Mouse (Mus musculus) MEL (cell line): ENCODE measurements around the gene Lcn12. TPM values are rescaled to one million over a fixed set of nuclear protein-coding genes. Genes with fewer than 3 reads are reported as not detected.
A peak's percentile ranks its signal among the peaks of the same experiment; 100 is the strongest.

ENCODE experiments used
- DNase-seq: peaks from one replicate; pipeline ENCODE4 v3.0.0; 2011; ENCODE audit warnings: low read depth, low spot score
- H3K27ac ChIP-seq: 2 replicates; pipeline ENCODE4 v1.5.1; 2012; ENCODE audit warnings: low read depth, mild to moderate bottlenecking, control low read depth, low read length, moderate library complexity; ENCODE audit not compliant: control insufficient read depth
- H3K27me3 ChIP-seq, 2 experiments: fragments of 150-350 bp in 1 of 2; sonication (generic) in 1 of 2; 2 replicates each; pipeline ENCODE4 v1.6.1; 2012; ENCODE audit warnings: low read length in 2 of 2, mild to moderate bottlenecking in 2 of 2, improper control_type of control experiment in 1 of 2, moderate library complexity in 1 of 2; ENCODE audit not compliant: insufficient read depth in 2 of 2, control insufficient read depth in 1 of 2
- H3K36me3 ChIP-seq, 2 experiments: 2 replicates each; pipeline ENCODE4 v1.6.1; 2012 to 2014; ENCODE audit warnings: low read length in 2 of 2, improper control_type of control experiment in 1 of 2, inconsistent platforms in 1 of 2, mild to moderate bottlenecking in 1 of 2; ENCODE audit not compliant: insufficient read depth in 2 of 2, control insufficient read depth in 1 of 2
- H3K4me1 ChIP-seq, 2 experiments: fragments of 150-350 bp in 1 of 2; sonication (generic) in 1 of 2; 2 replicates each; pipeline ENCODE4 v1.6.1; 2012; ENCODE audit warnings: low read length in 2 of 2, improper control_type of control experiment in 1 of 2, mild to moderate bottlenecking in 1 of 2; ENCODE audit not compliant: insufficient read depth in 2 of 2, control insufficient read depth in 1 of 2
- H3K4me3 ChIP-seq, 2 experiments: fragments of 150-350 bp in 1 of 2; sonication (generic) in 1 of 2; 2 replicates each; pipeline ENCODE4 v1.5.1; 2012; ENCODE audit warnings: low read depth in 2 of 2, low read length in 2 of 2, mild to moderate bottlenecking in 2 of 2, moderate library complexity in 2 of 2, control low read depth in 1 of 2, improper control_type of control experiment in 1 of 2; ENCODE audit not compliant: control insufficient read depth in 1 of 2, insufficient read depth in 1 of 2
- H3K79me2 ChIP-seq: 2 replicates; pipeline ENCODE4 v1.6.1; 2012; ENCODE audit warnings: mild to moderate bottlenecking, low read length, moderate library complexity; ENCODE audit not compliant: control insufficient read depth, poor library complexity, insufficient read depth
- H3K9ac ChIP-seq: 2 replicates; pipeline ENCODE4 v1.6.1; 2012; ENCODE audit warnings: low read depth, mild to moderate bottlenecking, control low read depth, low read length, moderate library complexity; ENCODE audit not compliant: control insufficient read depth, poor library complexity, severe bottlenecking
- H3K9me3 ChIP-seq: fragments of 150-350 bp; sonication (generic); replicated peaks from 2 replicates; pipeline ENCODE4 v1.6.1; 2012; ENCODE audit warnings: mild to moderate bottlenecking, low read length, improper control_type of control experiment, moderate library complexity; ENCODE audit not compliant: insufficient read depth
- CHD2 ChIP-seq: IDR thresholded peaks from 2 replicates; pipeline ENCODE4 v1.6.1; 2011; ENCODE audit warnings: low read length, improper control_type of control experiment
- E2F4 ChIP-seq: IDR thresholded peaks from 2 replicates; pipeline ENCODE4 v1.6.1; 2011; ENCODE audit warnings: low read depth, low read length, improper control_type of control experiment, borderline replicate concordance
- ELF1 ChIP-seq: IDR thresholded peaks from 2 replicates; pipeline ENCODE4 v1.6.1; 2014; ENCODE audit warnings: low read depth, mild to moderate bottlenecking, inconsistent platforms, low read length, improper control_type of control experiment, moderate library complexity
- EP300 ChIP-seq, 2 experiments: IDR thresholded peaks; 2 replicates each; pipeline ENCODE4 v1.6.1; 2011; ENCODE audit warnings: improper control_type of control experiment in 2 of 2, low read length in 2 of 2, low read depth in 1 of 2, mild to moderate bottlenecking in 1 of 2
- HCFC1 ChIP-seq: IDR thresholded peaks from 2 replicates; pipeline ENCODE4 v1.6.1; 2012; ENCODE audit warnings: low read depth, mild to moderate bottlenecking, inconsistent platforms, low read length, improper control_type of control experiment, moderate library complexity
- KAT2A ChIP-seq: conservative IDR thresholded peaks from 2 replicates; pipeline ENCODE4 v1.6.1; 2012; ENCODE audit warnings: low read depth, low read length, improper control_type of control experiment, inconsistent platforms
- MAFK ChIP-seq: IDR thresholded peaks from 2 replicates; pipeline ENCODE4 v1.6.1; 2011; ENCODE audit warnings: low read depth, mild to moderate bottlenecking, low read length, improper control_type of control experiment, borderline replicate concordance
- MAZ ChIP-seq: IDR thresholded peaks from 2 replicates; pipeline ENCODE4 v1.6.1; 2012; ENCODE audit warnings: low read depth, mild to moderate bottlenecking, inconsistent platforms, low read length, improper control_type of control experiment
- MEF2A ChIP-seq: IDR thresholded peaks from 2 replicates; pipeline ENCODE4 v1.6.1; 2014; ENCODE audit warnings: low read depth, mild to moderate bottlenecking, inconsistent platforms, low read length, improper control_type of control experiment; ENCODE audit not compliant: poor library complexity, insufficient replicate concordance, severe bottlenecking; ENCODE audit errors: extremely low read depth
- MXI1 ChIP-seq: IDR thresholded peaks from 2 replicates; pipeline ENCODE4 v1.6.1; 2011; ENCODE audit warnings: mild to moderate bottlenecking, low read depth, low read length, improper control_type of control experiment
- MYC ChIP-seq: IDR thresholded peaks from 2 replicates; pipeline ENCODE4 v1.6.1; 2011; ENCODE audit warnings: low read depth, mild to moderate bottlenecking, low read length, improper control_type of control experiment, moderate library complexity
- NELFE ChIP-seq: IDR thresholded peaks from 2 replicates; pipeline ENCODE4 v1.6.1; 2011; ENCODE audit warnings: low read depth, low read length, improper control_type of control experiment
- POLR2AphosphoS5 ChIP-seq: IDR thresholded peaks from 2 replicates; pipeline ENCODE4 v1.6.1; 2012; ENCODE audit warnings: low read depth, borderline replicate concordance, mild to moderate bottlenecking, inconsistent platforms, low read length, moderate library complexity, mixed read lengths
- RAD21 ChIP-seq: IDR thresholded peaks from 2 replicates; pipeline ENCODE4 v1.6.1; 2011; ENCODE audit warnings: mild to moderate bottlenecking, low read depth, low read length, improper control_type of control experiment
- TBP ChIP-seq: IDR thresholded peaks from 2 replicates; pipeline ENCODE4 v1.8.0; 2011; ENCODE audit warnings: low read depth, low read length, improper control_type of control experiment
- TCF12 ChIP-seq: IDR thresholded peaks from 2 replicates; pipeline ENCODE4 v1.6.1; 2014; ENCODE audit warnings: low read depth, mild to moderate bottlenecking, inconsistent platforms, low read length, improper control_type of control experiment, moderate library complexity
- UBTF ChIP-seq: IDR thresholded peaks from 2 replicates; pipeline ENCODE4 v1.6.1; 2012; ENCODE audit warnings: low read depth, mild to moderate bottlenecking, inconsistent platforms, low read length, improper control_type of control experiment, moderate library complexity, borderline replicate concordance; ENCODE audit not compliant: insufficient read depth
- USF1 ChIP-seq: IDR thresholded peaks from 2 replicates; pipeline ENCODE4 v1.6.1; 2014; ENCODE audit warnings: low read depth, mild to moderate bottlenecking, inconsistent platforms, low read length, improper control_type of control experiment, moderate library complexity
- USF2 ChIP-seq, 2 experiments: IDR thresholded peaks; 2 replicates each; pipeline ENCODE4 v1.6.1; 2011 to 2012; ENCODE audit warnings: improper control_type of control experiment in 2 of 2, low read length in 2 of 2, borderline replicate concordance in 1 of 2, inconsistent platforms in 1 of 2, low read depth in 1 of 2, mild to moderate bottlenecking in 1 of 2; ENCODE audit not compliant: insufficient read depth in 1 of 2
- ZKSCAN1 ChIP-seq: IDR thresholded peaks from 2 replicates; pipeline ENCODE4 v1.6.1; 2012; ENCODE audit warnings: low read depth, mild to moderate bottlenecking, inconsistent platforms, low read length, improper control_type of control experiment, moderate library complexity
- polyA plus RNA-seq, 2 experiments: library from polyadenylated mRNA; stranded (reverse) in 1 of 2; unstranded in 1 of 2; fragments of >175 nt in 1 of 2; fragments of >200 nt in 1 of 2; gene quantifications; 2 replicates each; pipeline versions ENCODE4 v1.2.1 to v1.2.4; 2012; ENCODE audit warnings: low replicate concordance in 2 of 2, low read depth in 1 of 2; ENCODE audit not compliant: insufficient read length in 2 of 2, insufficient read depth in 1 of 2, missing spikeins in 1 of 2
- total RNA-seq: library from RNA; depleted of rRNA; stranded (reverse); fragments of 300-350 nt; gene quantifications from 2 replicates; pipeline ENCODE4 v1.2.3, GENCODE M21; 2012

The Lcn12 gene
- total and polyA plus RNA-seq, 3 experiments: not detected

- no peak for TF ChIP-seq MAZ
- TF ChIP-seq MEF2A: no peak
- no peak for TF ChIP-seq USF2 (IDR thresholded peaks at IDR 0.05; ENCODE audit: borderline replicate concordance in 1 of 2, insufficient read depth in 1 of 2, low read depth in 1 of 2, low read length in 2 of 2)
- no peak for TF ChIP-seq CHD2
- TF ChIP-seq RAD21: no peak
- no peak for TF ChIP-seq POLR2AphosphoS5
- no peak for TF ChIP-seq NELFE
- no peak for TF ChIP-seq MYC
- TF ChIP-seq USF1: no peak
- no peak for TF ChIP-seq MXI1
- no peak for TF ChIP-seq EP300 (IDR thresholded peaks at IDR 0.05; ENCODE audit: low read depth in 1 of 2, low read length in 2 of 2)
- TF ChIP-seq E2F4: no peak
- TF ChIP-seq ELF1: no peak
- no peaks in the 10 kb centered on the region for H3K4me1 ChIP-seq
- no peak overlapping the region for H3K4me3 ChIP-seq
- H3K36me3 ChIP-seq: no peaks in the 10 kb centered on the region
- H3K79me2 ChIP-seq: no peaks in the 10 kb centered on the region
- DNase-seq: peak; percentile 27
- H3K9me3 ChIP-seq: no peaks in the 10 kb centered on the region
- H3K27ac ChIP-seq: no peak overlapping the region
- no peaks in the 10 kb centered on the region; a peak in 1 of 4 replicates for H3K27me3 ChIP-seq
- H3K9ac ChIP-seq: no peak overlapping the region
Measured at GRCm38 (mm10) chr2:25480541-25480940, 13.2 kb downstream of the Lcn12 start.

DNA sequence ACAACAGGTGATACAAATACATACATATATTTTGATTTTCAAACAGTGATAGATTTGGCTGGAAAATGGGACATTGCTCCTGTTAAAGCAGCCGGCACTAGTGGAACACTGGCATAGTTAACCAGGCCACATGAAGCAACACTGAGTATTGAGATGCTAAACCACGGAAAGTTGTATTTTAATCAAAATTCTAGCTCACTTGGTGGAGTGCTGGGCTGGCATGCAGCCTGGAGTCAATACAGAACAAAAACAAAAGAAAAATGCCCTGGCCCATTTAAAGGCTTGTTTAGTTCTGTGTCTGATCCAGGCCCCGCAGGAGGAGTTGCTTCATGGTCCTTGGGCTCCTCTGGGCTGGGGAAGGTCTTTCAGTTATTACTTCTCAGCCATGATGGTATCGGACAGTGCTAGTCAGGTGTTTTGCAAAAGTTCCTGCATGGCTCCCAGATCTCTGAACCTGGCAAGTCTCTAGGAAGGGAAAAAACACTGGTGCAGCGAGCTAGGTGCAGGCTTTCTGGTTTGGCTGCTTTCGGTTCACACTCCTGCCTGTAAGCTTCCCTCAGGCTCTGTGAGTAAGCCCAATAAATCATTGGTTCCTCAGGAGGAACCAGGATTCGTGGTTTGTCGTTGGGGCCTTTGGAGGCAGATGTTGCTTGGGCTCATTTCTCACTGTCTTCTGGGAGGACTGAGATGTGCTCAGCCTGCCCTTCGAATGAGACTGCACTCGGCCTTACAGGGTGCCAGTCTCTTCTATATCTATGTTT is 14.0 kb downstream of the Lcn12 start:
- Histone ChIP-seq H3K9ac (no peak overlapping the region), H3K27me3 (no peaks in the 10 kb centered on the region)
- no peak for DNase-seq
- TF ChIP-seq MAFK (no peak), RAD21 (no peak), UBTF (no peak), ZKSCAN1 (no peak), TBP (no peak), USF1 (no peak), CHD2 (no peak), KAT2A (no peak), HCFC1 (no peak), TCF12 (no peak)
- TF ChIP-seq, all 39 proteins: peak for 0
- Histone ChIP-seq H3K36me3 (no peaks in the 10 kb centered on the region), H3K79me2 (no peaks in the 10 kb centered on the region), H3K4me3 (no peak overlapping the region), H3K4me1 (no peaks in the 10 kb centered on the region), H3K9me3 (no peaks in the 10 kb centered on the region), H3K27ac (no peak overlapping the region)
